Mouse (Mus musculus): Measurements from ENCODE around the gene Enoph1. TPM values are rescaled to one million over a fixed set of nuclear protein-coding genes. Genes with fewer than 3 reads are reported as not detected.

Enoph1 gene
- total RNA-seq, 2 experiments from 2014 or later: 13.8 to 14.3 TPM

- DNase-seq: peak; percentile 40
Measured at GRCm38 (mm10) chr5:100079040-100079930, 39.5 kb downstream of the Enoph1 start.

- no peak for DNase-seq
Measured at GRCm38 (mm10) chr5:100079931-100080275, 40.1 kb downstream of the Enoph1 start.

GRCm38 (mm10) chr5:100082006-100082405, 42.2 kb downstream of the Enoph1 start:
- no peak for DNase-seq

GRCm38 (mm10) chr5:100083953-100084562, 44.3 kb downstream of the Enoph1 start:
- DNase-seq: no peak

GRCm38 (mm10) chr5:100085097-100085496, 45.3 kb downstream of the Enoph1 start:
- DNase-seq: peak; percentile 39

- no peak for DNase-seq
Measured at GRCm38 (mm10) chr5:100090515-100091262, 50.9 kb downstream of the Enoph1 start.

- no peak for DNase-seq
Measured at GRCm38 (mm10) chr5:100091263-100091594, 51.4 kb downstream of the Enoph1 start.

- DNase-seq: no peak
Measured at GRCm38 (mm10) chr5:100091602-100092001, 51.8 kb downstream of the Enoph1 start.

GRCm38 (mm10) chr5:100096955-100097354, 57.2 kb downstream of the Enoph1 start:
- DNase-seq: no peak

GRCm38 (mm10) chr5:100097967-100098366, 58.2 kb downstream of the Enoph1 start:
- DNase-seq: no peak

GRCm38 (mm10) chr5:100102395-100102794, 62.6 kb downstream of the Enoph1 start:
- no peak for DNase-seq

GRCm38 (mm10) chr5:100108866-100109265, 69.1 kb downstream of the Enoph1 start:
- DNase-seq: no peak

GRCm38 (mm10) chr5:100109543-100110282, 69.9 kb downstream of the Enoph1 start:
- DNase-seq: no peak

GRCm38 (mm10) chr5:100110581-100110980, 70.8 kb downstream of the Enoph1 start:
- DNase-seq: no peak

- no peak for DNase-seq
Measured at GRCm38 (mm10) chr5:100113403-100113802, 73.6 kb downstream of the Enoph1 start.

Other genes starting within 250 kb of the Enoph1 start
- gene Vamp9, start 133.7 kb upstream of the Enoph1 start, total RNA-seq (2021): under 1 TPM in 1 of 2 experiments, not detected in 1; 0.56 TPM
- gene Hnrnpd, start 61.0 kb upstream of the Enoph1 start, total RNA-seq (2021): 100 to 1,000 TPM; 239 to 258 TPM
- 1 to 10 TPM; 3.5 to 5.7 TPM for gene 4930524J08Rik, start 60.9 kb upstream of the Enoph1 start, total RNA-seq (2021)
- 100 to 1,000 TPM; 145 to 148 TPM for gene Hnrnpdl, start 321 bp upstream of the Enoph1 start, total RNA-seq (2021)
- gene Tmem150c, start 119.8 kb downstream of the Enoph1 start, total RNA-seq (2021): 1 to 10 TPM; 3.7 to 4.7 TPM